Mouse (Mus musculus) monocyte, adult 2 months (primary cell): ENCODE measurements around the gene Acot2.
"Not testable (repeated sequence)": the region's sequence is repeated elsewhere in the genome, so short reads cannot be mapped to it uniquely, and the experiment has no call there.

Experiments used
- DNase-seq, 2 experiments: peaks; one replicate each; pipeline ENCODE4 v3.0.0; 2022; ENCODE audit warnings: low spot score in 2 of 2, low read depth in 1 of 2

The Acot2 gene

DNA sequence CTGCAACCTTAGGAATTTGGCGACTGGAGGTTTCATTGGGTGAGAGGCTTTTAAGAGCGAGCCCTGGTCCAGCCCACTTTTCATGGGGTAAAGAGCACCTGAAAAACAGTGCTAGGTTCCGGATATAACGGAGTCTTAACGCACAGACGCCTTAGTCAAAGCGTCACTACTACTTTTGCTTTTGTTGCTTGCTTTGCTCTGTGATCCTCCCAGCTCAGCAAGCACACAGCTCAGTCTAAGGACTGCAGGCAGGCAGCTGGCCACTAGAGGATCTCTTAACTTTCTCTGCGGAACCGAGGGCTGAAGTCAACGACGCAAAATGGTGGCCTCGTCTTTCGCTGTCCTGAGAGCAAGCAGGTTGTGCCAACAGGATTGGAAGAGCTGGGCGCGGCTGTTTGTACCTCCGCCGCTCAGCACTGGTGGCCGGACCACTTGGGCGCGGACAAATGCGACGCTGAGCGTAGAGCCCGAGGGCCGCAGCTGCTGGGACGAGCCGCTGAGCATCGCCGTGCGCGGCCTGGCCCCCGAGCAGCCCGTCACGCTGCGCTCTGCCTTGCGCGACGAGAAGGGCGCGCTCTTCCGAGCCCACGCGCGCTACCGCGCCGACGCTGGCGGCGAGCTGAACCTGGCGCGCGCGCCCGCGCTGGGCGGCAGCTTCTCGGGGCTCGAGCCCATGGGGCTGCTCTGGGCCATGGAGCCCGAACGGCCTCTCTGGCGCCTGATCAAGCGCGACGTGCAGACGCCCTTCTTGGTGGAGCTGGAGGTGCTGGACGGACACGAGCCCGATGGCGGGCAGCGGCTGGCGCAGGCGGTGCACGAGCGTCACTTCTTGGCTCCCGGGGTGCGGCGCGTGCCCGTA is at the start of gene Acot2:
TSS of gene Acot2 (plus strand) at position 279 of the 859 bp plus-strand sequence.
- peak; percentile 52 to 70 for DNase-seq

DNA sequence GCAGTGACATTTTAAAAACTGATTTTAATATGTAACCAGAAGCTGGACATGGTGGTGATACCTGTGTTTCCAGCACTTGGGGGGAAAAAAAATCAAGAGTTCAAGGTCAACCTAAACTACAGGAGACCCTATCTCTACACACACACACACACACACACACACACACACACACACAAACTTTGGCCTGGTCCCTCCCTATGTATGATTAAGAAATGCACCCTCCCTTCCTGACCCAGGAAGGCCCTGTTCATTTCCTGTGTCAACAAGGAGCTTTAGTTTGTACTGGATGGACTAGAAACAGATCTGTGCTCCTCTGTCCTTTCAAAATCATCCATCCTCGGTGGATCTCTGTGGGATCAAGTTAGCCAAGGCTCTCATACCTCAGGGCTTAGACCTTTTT is 49.1 kb upstream of the Acot2 start:
- DNase-seq, result not testable (repeated sequence)

DNA sequence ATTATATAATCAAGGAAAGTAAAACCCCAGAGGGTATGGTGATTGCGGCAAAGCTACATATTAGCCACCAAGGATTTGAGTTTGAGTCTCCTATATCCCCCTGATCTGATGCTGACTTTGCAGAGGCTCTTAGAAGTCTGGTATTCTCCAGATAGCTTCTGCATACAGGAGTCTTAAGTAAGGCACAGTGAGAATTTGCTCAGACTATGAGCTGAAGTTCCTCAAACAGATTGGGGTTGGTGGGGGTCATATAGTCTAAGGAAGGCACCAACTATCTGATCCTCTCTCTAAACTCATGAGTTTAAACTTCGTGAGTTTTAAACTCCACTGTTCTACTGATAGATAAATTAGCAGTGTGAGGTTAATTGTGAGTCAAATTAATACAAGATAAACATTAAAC is 48.3 kb upstream of the Acot2 start:
- DNase-seq, result no peak

DNA sequence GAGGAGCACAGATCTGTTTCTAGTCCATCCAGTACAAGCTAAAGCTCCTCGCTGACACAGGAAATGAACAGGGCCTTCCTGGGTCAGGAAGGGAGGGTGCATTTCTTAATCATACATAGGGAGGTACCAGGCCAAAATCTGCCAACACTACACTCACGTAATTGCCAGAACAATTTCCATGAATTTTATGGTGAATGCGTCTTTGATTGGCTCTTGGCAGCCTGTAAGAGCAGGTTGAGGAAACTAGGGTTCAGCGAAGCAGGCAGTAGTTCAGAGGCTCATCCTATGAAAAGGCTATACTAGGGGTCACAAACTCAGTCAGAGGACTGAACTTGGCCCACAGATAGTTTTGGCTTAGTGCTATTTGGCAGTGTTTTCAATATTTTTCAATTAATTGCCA is 47.6 kb upstream of the Acot2 start:
- DNase-seq, result no peak

DNA sequence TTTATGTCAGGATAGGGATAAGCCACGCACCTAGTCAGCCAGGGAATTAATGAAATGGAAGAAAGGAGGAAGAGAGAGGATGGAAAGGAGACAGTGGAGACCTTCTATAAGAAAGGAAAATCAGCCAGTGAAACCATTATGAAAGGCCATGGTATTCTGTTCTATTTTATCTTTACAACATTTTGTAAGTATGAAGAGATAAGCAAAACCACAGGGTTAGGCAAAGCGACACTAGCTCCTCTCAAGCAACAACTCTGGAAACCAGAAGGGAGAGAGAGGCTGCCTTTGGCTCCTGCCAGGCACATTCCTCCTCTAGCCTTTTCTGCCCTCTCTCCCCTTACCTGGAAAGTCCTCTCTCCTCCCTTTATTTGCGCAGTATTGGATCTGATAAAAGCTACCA is 45.7 kb upstream of the Acot2 start:
- DNase-seq, result no peak

DNA sequence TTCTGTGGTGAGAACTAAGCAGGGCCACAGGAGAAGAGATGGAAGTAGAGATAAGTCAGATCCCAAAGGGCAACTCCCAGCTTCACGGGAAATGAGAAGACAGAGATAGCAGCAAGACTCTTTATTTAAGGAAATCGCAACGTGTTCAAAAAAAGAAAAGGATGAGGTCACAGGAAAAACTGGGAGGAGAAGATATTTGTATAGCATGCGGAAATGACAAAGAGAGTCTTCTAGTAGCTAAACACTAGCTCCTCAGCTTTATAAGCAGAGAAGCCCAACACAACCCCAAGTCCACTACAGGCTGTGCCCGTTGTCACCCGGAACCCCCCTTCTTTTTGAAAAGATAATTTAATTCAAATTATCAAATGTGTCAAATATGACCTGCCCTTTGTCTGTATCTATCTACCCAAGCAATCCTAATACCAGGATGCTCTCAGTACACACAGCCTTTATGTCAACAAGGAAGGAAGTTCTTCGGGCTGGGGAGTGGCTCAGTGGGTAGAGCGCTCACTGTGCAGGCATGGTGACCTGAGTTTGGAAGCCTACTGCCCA is 40.3 kb upstream of the Acot2 start:
- DNase-seq, result no peak

DNA sequence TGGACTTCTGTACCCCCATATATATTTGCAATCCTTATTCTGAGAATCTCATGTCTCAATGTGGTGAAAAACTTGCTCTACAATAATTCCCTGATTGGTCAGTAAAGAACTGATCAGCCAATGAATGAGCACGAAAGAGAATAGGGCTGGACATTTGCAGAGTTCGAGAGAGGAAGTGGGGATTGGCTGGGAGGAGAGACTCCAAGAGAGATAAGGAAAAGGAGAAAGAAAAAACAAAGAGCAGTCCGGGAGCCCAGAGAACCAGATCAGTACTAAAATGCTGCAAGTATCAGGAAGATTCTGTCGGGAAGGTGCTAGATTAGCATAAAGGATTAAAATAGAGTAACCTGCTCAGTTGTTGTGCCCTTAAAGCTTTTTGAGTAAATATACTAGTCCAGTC is 38.6 kb upstream of the Acot2 start:
- DNase-seq, result no peak

DNA sequence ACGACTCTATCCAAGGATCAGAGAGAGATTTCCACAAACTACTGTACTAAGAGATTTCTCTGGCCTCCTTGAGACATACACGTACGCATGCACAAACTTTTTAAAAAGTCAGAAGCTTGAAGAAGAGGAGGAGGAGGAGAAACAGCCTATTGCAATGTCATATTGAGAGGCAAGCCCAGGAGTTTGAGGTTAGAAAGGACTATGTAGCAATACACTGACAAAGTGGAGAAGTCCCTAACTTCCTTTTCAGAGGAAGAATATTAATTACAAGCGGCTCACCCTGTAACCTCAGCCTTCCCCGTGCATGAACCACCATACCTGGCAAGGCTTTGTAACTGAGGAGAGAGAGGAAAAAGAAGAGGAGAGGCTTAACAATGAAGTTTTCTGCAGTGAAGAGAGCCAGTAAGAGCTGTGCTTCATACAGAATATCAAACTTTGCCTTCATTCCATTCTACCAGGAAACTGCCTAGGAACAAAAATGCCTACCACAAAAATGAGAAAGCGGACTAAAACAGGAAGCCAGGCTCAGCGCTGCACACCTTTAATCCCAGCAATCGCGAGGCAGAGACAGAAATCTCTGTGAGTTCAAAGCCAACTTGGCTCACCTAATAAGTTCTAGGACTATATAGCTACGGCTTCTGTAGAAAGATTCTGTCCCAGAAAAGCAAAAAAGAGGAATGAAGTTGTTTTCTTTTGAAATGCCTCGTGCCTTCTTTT is 37.7 kb upstream of the Acot2 start:
- DNase-seq, result no peak

DNA sequence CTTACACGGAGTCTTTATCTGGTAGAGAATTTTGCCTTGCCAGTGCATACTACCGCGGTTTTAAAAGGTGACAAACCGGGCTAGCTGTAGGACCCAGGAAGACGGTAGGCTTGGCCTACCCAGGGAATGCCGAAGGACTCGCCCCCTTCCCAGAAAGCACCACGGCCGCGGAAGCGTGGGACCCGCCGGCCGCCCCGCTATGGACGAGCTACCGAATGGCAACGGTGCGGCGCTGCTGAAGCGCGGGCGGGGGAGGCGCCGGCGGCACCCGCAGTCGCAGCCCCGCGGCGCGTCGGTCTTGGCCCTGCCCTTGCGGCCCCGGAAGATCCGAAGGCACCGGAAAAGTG is 37.2 kb upstream of the Acot2 start, which contains the start of gene Riox1:
TSS of gene Riox1 (plus strand) at position 116 of the 347 bp plus-strand sequence.
- DNase-seq, result peak in 1 of 2 experiments; percentile 28

DNA sequence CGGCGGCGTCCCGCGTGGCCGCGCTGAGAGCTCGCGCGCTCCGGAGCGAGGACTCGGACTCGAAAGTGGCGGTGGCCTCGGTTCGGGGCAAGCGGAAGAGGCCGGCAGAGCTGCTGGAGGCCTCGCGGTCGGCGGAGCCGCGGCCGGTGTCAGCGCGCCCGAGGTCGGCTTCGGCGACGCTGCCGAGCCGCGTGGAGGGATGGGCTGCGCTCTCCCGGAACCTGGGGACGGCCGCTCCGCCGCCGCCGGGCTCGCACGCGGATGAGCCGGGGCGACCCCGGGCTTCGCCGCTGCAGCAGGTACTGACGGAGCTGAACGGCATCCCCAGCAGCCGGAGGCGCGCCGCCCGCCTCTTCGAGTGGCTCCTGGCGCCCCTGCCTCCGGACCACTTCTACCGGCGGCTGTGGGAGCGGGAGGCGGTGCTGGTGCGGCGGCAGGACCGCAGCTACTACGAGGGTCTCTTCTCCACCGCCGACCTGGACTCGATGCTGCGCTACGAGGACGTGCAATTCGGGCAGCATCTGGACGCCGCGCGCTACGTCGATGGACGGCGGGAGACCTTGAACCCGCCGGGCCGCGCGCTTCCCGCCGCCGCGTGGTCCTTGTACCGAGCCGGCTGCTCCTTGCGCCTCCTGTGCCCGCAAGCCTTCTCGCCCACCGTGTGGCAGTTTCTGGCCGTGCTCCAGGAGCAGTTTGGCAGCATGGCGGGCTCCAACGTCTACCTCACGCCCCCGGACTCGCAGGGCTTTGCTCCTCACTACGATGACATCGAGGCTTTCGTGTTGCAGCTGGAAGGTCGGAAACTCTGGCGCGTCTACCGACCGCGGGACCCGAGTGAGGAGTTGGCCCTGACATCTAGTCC is 36.6 kb upstream of the Acot2 start:
- DNase-seq, result no peak

DNA sequence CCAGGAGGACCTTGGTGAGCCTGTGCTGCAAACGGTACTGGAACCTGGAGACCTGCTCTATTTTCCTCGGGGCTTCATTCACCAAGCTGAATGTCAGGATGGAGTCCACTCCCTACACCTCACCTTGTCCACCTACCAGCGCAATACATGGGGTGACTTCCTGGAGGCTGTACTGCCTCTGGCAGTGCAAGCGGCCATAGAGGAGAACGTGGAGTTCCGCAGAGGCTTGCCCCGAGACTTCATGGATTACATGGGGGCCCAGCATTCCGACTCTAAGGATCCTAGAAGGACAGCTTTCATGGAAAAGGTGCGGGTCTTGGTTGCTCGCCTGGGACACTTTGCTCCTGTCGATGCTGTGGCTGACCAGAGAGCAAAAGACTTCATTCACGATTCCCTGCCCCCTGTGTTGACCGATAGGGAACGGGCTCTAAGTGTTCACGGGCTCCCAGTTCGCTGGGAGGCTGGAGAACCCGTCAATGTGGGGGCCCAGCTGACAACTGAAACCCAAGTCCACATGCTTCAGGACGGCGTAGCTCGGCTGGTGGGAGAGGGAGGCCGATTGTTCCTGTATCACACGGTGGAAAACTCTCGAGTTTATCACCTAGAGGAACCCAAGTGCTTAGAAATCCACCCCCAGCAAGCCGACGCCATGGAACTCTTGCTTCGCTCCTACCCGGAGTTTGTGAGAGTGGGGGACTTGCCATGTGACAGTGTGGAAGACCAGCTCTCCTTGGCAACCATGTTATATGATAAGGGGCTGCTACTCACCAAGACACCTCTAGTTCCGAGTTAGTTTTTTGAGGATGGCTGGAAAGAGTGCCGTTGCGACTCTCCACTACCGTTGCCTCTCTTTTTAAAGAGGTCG is 35.7 kb upstream of the Acot2 start:
- no peak for DNase-seq

DNA sequence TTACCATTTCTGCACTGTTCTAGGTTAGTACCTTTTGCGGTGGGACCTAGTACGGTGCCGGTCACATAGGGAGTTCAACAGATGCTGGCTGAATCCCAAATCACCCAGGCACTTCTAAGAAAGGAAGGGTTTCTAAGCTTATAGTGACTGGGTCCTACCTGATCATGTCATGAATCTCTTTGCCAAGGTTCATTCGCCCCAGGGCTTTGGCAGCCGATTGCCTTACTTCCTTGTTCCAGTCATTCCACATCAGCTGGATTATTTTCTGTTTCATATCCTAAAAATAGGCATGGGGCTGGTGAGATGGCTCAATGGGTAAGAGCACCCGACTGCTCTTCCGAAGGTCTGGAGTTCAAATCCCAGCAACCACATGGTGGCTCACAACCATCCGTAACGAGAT is 29.4 kb upstream of the Acot2 start:
- no peak for DNase-seq

DNA sequence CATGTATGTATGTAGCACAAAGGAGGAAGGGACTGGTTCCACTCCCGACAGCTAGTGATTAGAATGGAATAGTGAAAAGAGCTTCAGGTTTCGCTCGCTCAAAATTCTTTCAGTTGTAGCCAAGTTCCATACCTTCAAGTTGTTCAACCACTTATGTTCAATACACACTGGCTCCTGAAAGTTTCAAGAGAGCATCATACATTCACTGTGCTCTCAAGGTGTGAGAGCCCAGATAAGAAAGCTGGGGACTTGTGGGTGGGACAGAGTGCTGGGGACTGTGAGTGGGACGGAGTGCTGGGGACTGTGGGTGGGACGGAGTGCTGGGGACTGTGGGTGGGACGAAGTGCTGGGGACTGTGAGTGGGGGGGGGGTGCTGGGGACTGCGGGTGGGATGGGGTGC is 22.4 kb upstream of the Acot2 start:
- no peak for DNase-seq

DNA sequence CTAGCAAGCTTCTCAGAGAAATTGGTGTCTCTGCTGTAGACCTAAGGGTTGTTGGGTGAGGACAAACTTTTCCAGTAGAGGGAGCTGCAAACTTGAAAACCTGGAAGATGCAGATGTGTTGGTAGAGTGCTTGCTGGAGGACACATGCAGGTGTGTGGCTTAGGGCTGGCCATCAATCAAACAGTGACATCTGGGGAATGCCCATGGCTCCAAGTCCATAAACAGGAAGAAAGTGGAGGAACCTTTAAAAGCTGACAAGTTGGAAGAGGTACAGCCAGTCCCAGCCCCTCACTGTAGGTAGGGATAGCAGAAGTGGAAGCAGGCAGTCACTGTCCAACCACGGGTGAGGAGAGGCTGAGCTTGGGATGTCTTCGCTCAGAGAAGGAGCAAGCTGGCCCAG is 15.5 kb upstream of the Acot2 start:
- DNase-seq, result no peak

DNA sequence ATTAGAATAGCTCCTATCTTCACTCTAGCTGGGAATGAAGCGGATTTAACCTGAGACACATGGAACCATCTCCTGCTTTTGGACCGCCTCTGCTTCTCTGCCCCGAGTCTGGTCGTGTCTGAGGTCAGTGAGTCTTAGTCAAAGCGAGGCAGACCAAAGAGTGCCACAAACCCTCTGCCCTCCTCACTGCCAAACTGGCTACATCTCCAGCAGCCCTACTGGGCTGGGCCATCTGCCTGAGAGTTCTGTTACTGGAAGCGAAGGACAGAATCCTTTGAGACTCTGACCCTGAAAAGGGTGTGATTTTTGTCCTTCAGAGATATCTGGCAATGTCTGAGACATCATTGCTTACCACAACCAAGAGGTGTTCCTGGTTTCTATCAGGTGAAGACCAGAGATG is 8.8 kb upstream of the Acot2 start:
- no peak for DNase-seq

DNA sequence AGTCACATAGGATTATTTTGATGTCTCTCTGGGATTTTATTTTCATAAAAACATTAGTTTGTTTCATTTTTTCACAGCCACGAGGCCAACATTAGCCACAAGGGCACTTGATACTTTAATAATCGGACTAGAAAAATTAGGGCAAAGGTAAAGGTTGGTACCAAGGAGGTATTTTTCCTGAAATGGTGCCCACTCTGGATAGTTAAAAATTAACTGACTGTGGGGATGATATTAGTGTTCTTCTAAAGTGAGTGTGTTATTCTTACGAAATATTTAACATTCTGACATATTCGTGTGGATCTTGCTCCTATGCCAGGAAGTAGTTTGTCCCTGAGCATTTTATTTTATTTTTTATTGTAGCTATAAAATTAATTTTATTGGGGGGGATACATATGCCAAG is 6.0 kb upstream of the Acot2 start:
- no peak for DNase-seq

DNA sequence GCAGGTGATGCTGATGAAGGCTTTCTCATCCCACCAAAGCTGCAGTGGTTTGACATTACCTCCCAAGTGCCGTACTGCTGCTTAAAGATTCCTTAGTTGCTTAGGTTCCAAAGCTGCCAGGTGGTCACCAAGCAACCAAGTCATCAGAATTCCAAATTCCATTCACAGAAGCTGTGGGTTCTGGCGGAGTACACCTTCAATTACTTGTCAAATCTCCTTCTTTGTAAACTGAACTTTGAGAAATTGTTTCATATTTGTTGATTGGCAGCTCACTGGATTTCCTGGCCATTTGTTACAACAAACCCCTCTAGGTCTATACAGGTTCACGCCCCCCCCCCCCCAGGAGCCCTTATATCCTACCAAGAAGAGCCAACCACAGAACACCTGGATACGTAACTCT is 2.9 kb upstream of the Acot2 start, which contains the start of gene Heatr4:
TSS of gene Heatr4 (minus strand) at position 101 of the 400 bp plus-strand sequence.
- no peak for DNase-seq

DNA sequence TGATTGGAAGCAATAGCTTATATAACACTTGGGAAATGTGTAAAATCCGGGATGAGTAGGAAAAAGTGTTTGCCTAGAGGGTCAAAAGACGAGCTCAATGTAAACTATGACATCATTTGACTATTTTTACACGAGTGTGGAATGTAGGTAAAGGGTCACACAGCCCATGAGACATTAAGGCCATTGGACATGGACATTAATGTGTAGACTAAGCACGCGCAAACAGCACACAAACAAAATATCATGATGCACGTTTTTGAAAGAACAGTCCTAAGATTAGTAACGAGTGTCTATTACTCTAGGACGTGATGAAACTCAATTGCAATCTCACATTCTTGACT is 449 bp upstream of the Acot2 start:
- DNase-seq, result no peak

DNA sequence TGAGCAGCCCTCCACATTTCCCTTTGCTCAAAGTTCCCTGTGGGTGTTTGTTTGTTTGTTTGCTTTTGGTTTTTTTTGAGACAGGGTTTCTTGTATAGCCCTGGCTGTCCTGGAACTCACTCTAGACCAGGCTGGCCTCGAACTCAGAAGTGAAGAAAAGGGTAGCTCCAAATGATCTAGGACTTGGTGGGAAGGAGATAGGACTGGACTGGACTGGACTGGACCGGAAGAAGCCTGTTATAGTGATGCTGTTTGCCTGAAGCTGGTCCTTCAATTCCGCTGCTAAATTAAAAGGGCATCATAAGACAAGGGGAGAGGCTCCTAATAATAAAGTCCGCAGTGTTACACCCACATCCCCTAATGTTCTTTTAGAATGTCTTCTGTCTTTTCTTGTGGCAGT is 822 bp downstream of the Acot2 start:
- no peak for DNase-seq

DNA sequence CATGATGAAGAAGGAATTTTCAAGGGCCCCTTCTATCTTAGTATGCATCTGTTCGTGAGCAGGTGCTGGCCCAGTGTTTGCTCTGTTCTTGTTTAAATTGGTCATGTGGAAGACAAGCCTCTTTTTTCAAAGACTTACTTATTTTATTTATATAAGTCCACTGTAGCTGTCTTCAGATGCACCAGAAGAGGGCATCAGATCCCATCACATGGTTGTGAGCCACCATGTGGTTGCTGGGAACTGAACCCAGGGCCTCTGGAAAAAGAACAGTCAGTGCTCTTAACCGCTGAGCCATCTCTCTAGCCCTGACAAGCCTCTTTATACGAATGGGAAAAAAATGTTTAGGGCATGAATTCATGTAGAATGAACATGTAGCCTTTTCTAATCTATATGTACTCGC is 1.7 kb downstream of the Acot2 start:
- DNase-seq, result no peak
